Mouse (Mus musculus): ENCODE results near the gene Ccdc97.
A peak's percentile ranks its signal among the peaks of the same experiment; 100 is the strongest.

Gene Ccdc97

DNA sequence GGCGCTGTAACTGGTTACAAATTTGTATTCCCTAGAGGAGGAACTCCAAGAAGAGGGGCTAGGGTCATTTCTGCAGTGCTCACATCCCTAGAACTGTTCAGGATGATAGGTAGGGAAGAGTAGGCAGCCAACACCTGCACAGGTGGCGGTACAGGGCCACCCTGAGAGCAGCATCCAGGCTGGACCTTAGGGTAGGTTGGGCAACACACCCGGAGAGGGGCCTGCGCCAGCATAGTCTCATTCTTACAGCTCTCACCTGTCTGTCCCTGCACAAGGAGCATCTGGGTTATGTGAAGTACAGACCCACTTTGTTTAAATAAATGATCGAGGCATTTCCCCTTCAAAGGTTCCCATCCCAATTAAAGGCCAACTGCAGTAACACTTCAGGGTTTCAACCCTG, 1.9 kb upstream of the Ccdc97 start:
- DNase-seq (ENCODE audit: low spot score in 2 of 2): no peak

DNA sequence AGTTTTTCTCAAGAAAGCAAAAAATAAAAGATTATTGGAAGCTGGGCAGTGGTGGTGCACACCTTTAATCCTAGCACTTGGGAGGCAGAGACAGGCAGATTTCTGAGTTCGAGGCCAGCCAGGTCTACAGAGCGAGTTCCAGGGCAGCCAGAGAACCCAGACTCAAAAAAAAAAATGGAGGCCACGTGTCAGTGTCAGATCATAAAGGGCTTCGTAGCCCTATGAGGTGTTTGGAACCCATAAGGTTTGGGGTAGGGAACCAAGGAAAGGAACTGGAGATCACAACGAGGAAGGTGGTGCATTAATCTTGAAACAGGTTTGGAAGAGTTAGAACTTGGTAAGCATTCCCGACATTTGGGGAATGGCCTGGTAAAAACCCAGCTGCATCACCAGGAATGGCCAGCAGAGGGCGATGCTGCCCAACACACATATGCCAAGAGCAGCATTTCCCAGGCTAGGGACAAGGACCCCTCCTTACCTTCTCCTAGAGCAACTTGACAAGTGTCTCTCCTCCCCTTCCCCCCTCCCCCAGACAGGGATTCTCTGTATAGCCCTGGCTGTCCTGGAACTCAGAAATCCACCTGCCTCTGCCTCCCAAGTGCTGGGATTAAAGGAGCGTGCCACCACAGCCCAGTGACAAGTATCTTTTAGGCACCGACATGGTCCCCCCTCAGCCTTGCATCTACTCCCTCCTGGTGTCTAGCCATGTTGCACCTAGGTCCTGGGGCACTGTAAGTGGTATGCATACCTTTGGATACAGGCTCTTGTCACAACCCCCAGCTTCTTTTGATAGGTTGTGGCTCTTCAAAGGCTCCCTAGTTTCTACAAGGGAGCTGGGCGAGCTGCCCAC, 1.1 kb upstream of the Ccdc97 start:
- DNase-seq (ENCODE audit: low spot score in 2 of 2): peak; percentile 74 to 90

DNA sequence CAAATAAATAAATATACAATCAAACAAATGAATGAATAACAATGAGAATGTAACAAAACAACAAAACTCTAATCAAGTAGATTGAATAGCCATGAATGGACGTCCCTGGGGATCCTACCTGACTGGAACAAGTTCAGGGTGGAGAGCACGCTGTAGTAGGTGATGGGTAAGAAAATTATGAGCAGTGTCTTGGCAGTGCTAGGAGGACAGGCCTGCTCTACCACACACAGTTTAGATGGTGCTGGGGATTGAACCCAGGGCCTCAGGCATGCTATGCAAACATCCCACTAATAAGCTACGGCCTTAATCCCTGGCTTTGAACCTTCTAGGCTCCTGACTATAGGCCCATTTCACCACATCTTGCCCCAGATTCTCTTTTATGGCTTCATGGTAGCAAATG, 1.4 kb downstream of the Ccdc97 start:
- no peak for DNase-seq (ENCODE audit: low spot score in 2 of 2)

GRCm38 (mm10) chr7:25715731-25716271, 3.1 kb downstream of the Ccdc97 start:
- DNase-seq (ENCODE audit: low spot score in 2 of 2): no peak

- DNase-seq (ENCODE audit: low spot score in 2 of 2): no peak
These were observed 4.3 kb downstream of the Ccdc97 start for GRCm38 (mm10) chr7:25714581-25714980.

DNA sequence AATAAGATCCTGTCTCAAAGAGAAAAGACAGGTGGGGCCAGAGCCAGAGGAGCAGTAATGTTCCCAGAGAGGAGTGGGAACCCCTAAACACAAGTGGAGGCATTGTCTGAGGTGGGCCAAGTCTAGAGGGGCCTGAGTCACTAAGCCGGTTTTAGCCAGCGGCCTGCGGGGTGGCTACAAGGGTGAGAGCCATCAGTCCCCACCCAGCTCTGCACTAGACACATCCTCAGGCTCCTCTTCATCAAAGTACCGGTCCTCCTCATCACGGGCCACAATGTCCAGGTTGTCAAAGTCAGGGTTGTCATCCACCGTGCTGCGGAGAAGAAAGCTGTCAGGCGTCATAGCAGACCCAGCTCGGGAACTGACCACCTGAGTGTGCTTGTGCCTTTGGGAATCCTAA, 6.1 kb downstream of the Ccdc97 start:
- DNase-seq (ENCODE audit: low spot score in 2 of 2): no peak

- DNase-seq (ENCODE audit: low spot score in 2 of 2): no peak
These were observed 7.1 kb downstream of the Ccdc97 start for GRCm38 (mm10) chr7:25711731-25712197.

DNA sequence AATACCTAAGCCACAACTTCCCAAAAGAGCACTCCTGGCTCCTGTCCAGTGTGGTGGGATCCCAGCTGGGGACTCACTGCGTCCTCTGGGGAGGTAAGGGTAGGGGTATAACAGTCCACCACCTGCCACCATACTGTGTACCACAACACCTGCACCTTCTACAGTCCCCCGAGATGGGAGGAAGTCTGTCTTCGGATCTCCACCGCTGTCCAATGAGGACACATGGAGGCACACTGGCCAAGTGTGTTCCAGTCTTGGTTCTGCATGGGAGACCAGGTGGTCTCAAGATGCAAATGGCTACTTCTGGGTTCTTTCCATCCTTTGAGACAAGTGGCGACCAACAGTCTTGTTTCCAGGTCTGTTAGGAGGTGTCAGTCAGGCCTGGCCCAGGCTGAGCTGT, 7.7 kb downstream of the Ccdc97 start:
- DNase-seq (ENCODE audit: low spot score in 2 of 2): no peak

GRCm38 (mm10) chr7:25710519-25711130, 8.3 kb downstream of the Ccdc97 start:
- no peak for DNase-seq (ENCODE audit: low spot score in 2 of 2)

GRCm38 (mm10) chr7:25709961-25710360, 8.9 kb downstream of the Ccdc97 start:
- peak in 1 of 2 experiments; percentile 63 for DNase-seq (ENCODE audit: low spot score in 2 of 2)

DNA sequence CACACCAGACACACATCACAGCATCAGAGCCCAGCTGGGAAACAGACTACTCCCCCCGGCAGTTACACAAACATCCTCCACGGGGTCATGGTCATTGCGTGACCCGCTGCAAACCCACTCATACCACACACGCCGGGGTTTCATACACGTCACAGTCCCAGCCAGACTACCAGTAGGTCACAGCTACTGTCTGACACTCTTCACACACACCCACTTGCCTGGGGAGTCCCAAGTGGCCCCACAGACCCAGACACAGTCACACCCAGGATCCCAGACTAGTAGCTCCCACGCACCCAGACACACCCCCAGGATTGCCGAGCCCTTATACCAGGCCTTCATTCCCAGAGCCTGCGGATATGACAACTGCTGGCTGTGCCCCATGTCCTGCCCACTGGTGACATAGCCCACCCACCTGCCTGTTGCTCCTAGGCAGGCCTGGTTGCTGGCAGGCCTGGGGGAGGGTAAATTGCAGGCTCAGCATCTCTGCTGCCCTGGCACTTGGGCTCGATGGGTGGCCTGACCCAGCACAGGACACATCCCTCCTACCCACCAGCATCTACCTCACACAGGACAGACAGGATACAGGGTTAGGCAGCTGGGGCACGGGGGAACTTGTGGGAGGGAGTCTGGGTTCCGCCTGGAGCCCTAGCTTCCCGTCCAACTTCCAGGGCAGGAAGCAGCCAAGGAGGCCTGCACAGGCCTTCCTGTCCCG, 11.2 kb downstream of the Ccdc97 start:
- peak in 1 of 2 experiments; percentile 64 for DNase-seq (ENCODE audit: low spot score in 2 of 2)

- no peak for DNase-seq (ENCODE audit: low spot score in 2 of 2)
These were observed 12.2 kb downstream of the Ccdc97 start for GRCm38 (mm10) chr7:25706578-25707170.

DNA sequence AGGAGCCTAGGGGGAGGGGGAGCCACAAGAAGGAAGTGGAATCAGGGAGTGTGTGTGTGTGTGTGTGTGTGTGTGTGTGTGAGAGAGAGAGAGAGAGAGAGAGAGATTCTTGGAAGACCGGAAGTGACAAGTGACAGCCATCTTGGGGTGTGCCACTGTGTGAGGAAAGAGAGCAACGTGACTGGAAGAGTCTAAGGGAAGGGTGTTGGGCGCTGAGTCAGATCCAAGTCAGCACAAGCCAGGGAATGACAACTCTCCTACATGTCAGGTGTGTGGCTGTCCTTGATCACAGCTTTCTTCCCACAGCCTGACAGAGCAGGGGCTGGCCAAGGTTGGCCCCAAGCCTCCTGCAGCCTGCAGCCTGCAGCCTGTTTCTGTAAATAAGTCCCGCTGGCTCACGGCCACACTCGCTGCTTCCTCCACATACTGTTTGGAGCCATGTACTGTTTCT, 13.1 kb downstream of the Ccdc97 start:
- peak in 1 of 2 experiments; percentile 60 for DNase-seq (ENCODE audit: low spot score in 2 of 2)

GRCm38 (mm10) chr7:25704716-25705364, 14.0 kb downstream of the Ccdc97 start:
- DNase-seq (ENCODE audit: low spot score in 2 of 2): peak in 1 of 2 experiments; percentile 65

- no peak for DNase-seq (ENCODE audit: low spot score in 2 of 2)
These were observed 14.9 kb downstream of the Ccdc97 start for GRCm38 (mm10) chr7:25703793-25704494.

- DNase-seq (ENCODE audit: low spot score in 2 of 2): no peak
These were observed 16.5 kb downstream of the Ccdc97 start for GRCm38 (mm10) chr7:25702350-25702749.

GRCm38 (mm10) chr7:25700732-25701131, 18.2 kb downstream of the Ccdc97 start:
- DNase-seq (ENCODE audit: low spot score in 2 of 2): peak in 1 of 2 experiments; percentile 69

DNA sequence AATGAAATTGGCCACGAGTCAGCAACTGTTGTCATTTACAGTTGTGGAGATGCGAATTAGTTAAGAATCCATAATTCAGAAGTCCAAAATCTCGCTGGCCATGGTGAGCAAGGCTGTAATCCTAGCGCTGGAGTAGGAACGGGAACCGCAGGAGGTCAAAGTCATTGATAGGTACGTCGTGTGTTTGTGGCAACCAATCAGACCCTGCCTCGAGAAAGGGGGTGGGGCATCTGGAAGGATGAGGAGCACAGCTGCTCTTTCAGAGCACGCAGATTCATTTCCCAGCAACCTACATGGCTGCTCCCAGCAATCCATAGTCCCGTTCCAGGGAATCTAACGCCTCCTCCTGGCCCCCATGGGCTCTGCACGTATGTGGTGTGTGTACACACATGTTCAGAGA, 19.0 kb downstream of the Ccdc97 start:
- no peak for DNase-seq (ENCODE audit: low spot score in 2 of 2)

DNA sequence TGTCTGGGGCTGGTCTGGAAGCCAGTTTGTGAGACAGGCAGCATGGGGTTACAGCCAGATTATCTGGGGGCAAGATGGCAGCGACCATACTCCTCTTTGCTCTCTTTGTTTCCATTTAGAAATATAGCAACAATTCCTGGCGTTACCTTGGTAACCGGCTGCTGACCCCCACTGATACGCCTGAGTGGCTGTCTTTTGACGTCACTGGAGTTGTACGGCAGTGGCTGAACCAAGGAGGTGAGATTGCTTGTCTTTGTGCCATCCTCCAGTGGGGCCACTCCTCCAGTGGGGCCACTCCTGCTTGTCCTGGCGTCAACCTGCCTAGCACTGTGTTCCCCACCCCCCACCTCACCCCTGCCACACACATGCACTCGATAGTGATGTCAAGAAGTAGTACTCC, 24.8 kb downstream of the Ccdc97 start:
- DNase-seq (ENCODE audit: low spot score in 2 of 2): no peak

DNA sequence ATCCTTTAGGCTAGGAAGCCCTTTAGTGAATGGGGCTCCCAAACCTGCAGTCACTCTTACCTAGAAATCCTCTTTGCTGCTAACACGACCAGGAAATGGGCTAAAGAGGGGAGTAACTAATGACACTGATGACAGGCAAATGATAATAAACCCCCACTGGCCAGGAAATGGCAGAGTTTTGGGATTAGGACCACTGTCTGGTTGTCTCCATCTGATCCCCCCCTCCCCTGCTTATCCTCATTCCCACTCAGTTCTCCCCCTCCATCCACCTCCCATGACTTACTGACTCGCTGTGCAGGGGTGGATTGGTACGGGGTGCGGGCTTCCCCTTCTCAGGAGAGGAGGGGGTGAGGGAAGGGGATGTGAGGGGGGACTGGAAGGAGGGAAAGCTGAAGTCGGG, 28.8 kb downstream of the Ccdc97 start:
- DNase-seq (ENCODE audit: low spot score in 2 of 2): no peak
